Mouse (Mus musculus) CD4-positive helper T cell, adult 2 months (primary cell): ENCODE measurements around the gene Surf6.
"Not testable (repeated sequence)": the region's sequence is repeated elsewhere in the genome, so short reads cannot be mapped to it uniquely, and the experiment has no call there.

ENCODE experiments used
- DNase-seq: peaks from one replicate; pipeline ENCODE4 v3.0.0-alpha.2; 2012; ENCODE audit warnings: low read depth, missing footprints, low spot score

Gene Surf6

GRCm38 (mm10) chr2:26913416-26914147 lies 10.9 kb upstream of the Surf6 start:
- DNase-seq = no peak

- DNase-seq = no peak
Measured at GRCm38 (mm10) chr2:26912253-26912770, 9.6 kb upstream of the Surf6 start.

- no peak for DNase-seq
Measured at GRCm38 (mm10) chr2:26910994-26911765, 8.5 kb upstream of the Surf6 start.

- DNase-seq = peak; percentile 99
Measured at GRCm38 (mm10) chr2:26910124-26910993, 7.7 kb upstream of the Surf6 start, which contains the start of the genes Med22 and Rpl7a. Gene Med22 (minus strand): TSS chr2:26910677. Gene Rpl7a (plus strand): TSS chr2:26910764.

GRCm38 (mm10) chr2:26909387-26909784 lies 6.7 kb upstream of the Surf6 start:
- DNase-seq = no peak

GRCm38 (mm10) chr2:26908710-26909386 lies 6.2 kb upstream of the Surf6 start:
- peak; percentile 57 for DNase-seq

- peak; percentile 55 for DNase-seq
Measured at GRCm38 (mm10) chr2:26907109-26907508, 4.4 kb upstream of the Surf6 start.

GRCm38 (mm10) chr2:26906431-26906830 lies 3.8 kb upstream of the Surf6 start:
- no peak for DNase-seq

GRCm38 (mm10) chr2:26905936-26906335 lies 3.3 kb upstream of the Surf6 start:
- DNase-seq = no peak

GRCm38 (mm10) chr2:26903311-26903710 lies 632 bp upstream of the Surf6 start:
- DNase-seq = no peak

GRCm38 (mm10) chr2:26901834-26902400 lies 762 bp downstream of the Surf6 start:
- DNase-seq = no peak

GRCm38 (mm10) chr2:26900731-26901130 lies 1.9 kb downstream of the Surf6 start:
- DNase-seq = no peak

- DNase-seq = no peak
Measured at GRCm38 (mm10) chr2:26895898-26896297, 6.8 kb downstream of the Surf6 start.

- not testable (repeated sequence) for DNase-seq
Measured at GRCm38 (mm10) chr2:26886170-26886569, 16.5 kb downstream of the Surf6 start.

GRCm38 (mm10) chr2:26885541-26885940 lies 17.1 kb downstream of the Surf6 start:
- DNase-seq = not testable (repeated sequence)

GRCm38 (mm10) chr2:26878571-26878970 lies 24.1 kb downstream of the Surf6 start:
- DNase-seq = no peak

- DNase-seq = no peak
Measured at GRCm38 (mm10) chr2:26870666-26871065, 32.0 kb downstream of the Surf6 start.

- no peak for DNase-seq
Measured at GRCm38 (mm10) chr2:26864879-26865278, 37.8 kb downstream of the Surf6 start, which contains the start of gene Abo. Gene Abo (minus strand): TSS chr2:26864979.

GRCm38 (mm10) chr2:26862856-26863255 lies 39.8 kb downstream of the Surf6 start:
- DNase-seq = no peak

GRCm38 (mm10) chr2:26847706-26848105 lies 55.0 kb downstream of the Surf6 start:
- DNase-seq = peak; percentile 50
